9 mouse cellular contexts compared by ENCODE assay signal in genomic region chr9:108479241-108479640, GRCm38 (mm10). TPM values are rescaled to one million over a fixed set of nuclear protein-coding genes. Genes with fewer than 3 reads are reported as not detected.
DNase-seq lines count a peak whose midpoint lies in the region; ATAC-seq lines count a peak whose summit lies in the region.
"Had no signal": no experiment of that assay in that cellular context is flagged by ENCODE, and none has a peak within 500 bp of the region (broad histone marks: within the 10 kb centered on the region; RNA-seq: fewer than 3 reads in every experiment).

No protein-coding gene starts in this region.

- no peaks in the 10 kb centered on the region for H3K9me3 ChIP-seq in heart, embryonic 11.5 days (replicated peaks; ENCODE audit: control insufficient read depth, low read length)
- no peaks in the 10 kb centered on the region for H3K9me3 ChIP-seq in hindbrain, embryonic 14.5 days (ENCODE audit: control insufficient read depth, low read length)
- H3K9me3 ChIP-seq in midbrain, embryonic 11.5 days (ENCODE audit: control insufficient read depth, low read length), result no peaks in the 10 kb centered on the region

- WGBS in heart, embryonic 11.5 days (ENCODE audit: insufficient replicate concordance), result 38% methylated on average over 11 of the region's 11 CpGs
- WGBS in hindbrain, embryonic 14.5 days, result 31% methylated on average over 11 of the region's 11 CpGs
- WGBS in midbrain, embryonic 11.5 days, result 25% methylated on average over 11 of the region's 11 CpGs

- no peak for DNase-seq in heart, adult 8-10 months (ENCODE audit: low spot score)
- DNase-seq in ZHBTc4 (ENCODE audit: low read depth, low spot score), result peak; percentile 33
- no peak for DNase-seq in hindbrain, embryonic 14.5 days (ENCODE audit: low spot score)
- peak; percentile 97 for DNase-seq in midbrain, embryonic 11.5 days (ENCODE audit: low spot score, missing footprints)
- DNase-seq in layer of hippocampus, postnatal 25 days (ENCODE audit: extremely low spot score in 1 of 2, low spot score in 1 of 2), result no peak
- no peak for DNase-seq in frontal cortex, postnatal 14 days (ENCODE audit: low spot score in 2 of 2)

- no peaks in the 10 kb centered on the region for H3K27me3 ChIP-seq in heart, embryonic 11.5 days (ENCODE audit: control insufficient read depth, insufficient read depth, low read length)
- H3K27me3 ChIP-seq in hindbrain, embryonic 14.5 days (ENCODE audit: control insufficient read depth, insufficient read depth, low read length), result no peaks in the 10 kb centered on the region
- H3K27me3 ChIP-seq in midbrain, embryonic 11.5 days (ENCODE audit: control insufficient read depth, insufficient read depth, low read length), result no peaks in the 10 kb centered on the region
- H3K27me3 ChIP-seq: CH12.LX had no signal

- no peak for ATAC-seq in heart, embryonic 11.5 days (replicated peaks; ENCODE audit: insufficient number of reproducible peaks, low FRiP score, low TSS enrichment)
- no peak; the same call in 1 of the 2 replicates for ATAC-seq in hindbrain, embryonic 14.5 days (ENCODE audit: low FRiP score)
- peak; percentile 20 for ATAC-seq in midbrain, embryonic 11.5 days (ENCODE audit: low FRiP score)
- ATAC-seq in cerebellum, adult (ENCODE audit: insufficient number of reproducible peaks, low FRiP score, low TSS enrichment), result no peak

- H3K27ac ChIP-seq in heart, embryonic 11.5 days (ENCODE audit: low read depth, low read length), result peak overlapping the region; percentile 84
- H3K27ac ChIP-seq in hindbrain, embryonic 14.5 days, result no peak overlapping the region
- H3K27ac ChIP-seq in midbrain, embryonic 11.5 days (ENCODE audit: low read depth, low read length), result peak overlapping the region; percentile 75

- peak overlapping the region; percentile 56; the same call in 1 of the 2 replicates for H3K9ac ChIP-seq in heart, embryonic 11.5 days (ENCODE audit: low read depth, low read length)
- 0 out of 2 replicates have a peak overlapping the region, but pooled peaks have one; percentile 14 for H3K9ac ChIP-seq in hindbrain, embryonic 14.5 days
- peak overlapping the region; percentile 59 for H3K9ac ChIP-seq in midbrain, embryonic 11.5 days (ENCODE audit: low read length)

- H3K4me1 ChIP-seq in heart, embryonic 11.5 days (ENCODE audit: control insufficient read depth, insufficient read depth, low read length), result peaks cover 20% of the 10 kb centered on the region
- peaks cover 10% of the 10 kb centered on the region for H3K4me1 ChIP-seq in hindbrain, embryonic 14.5 days (replicated peaks; ENCODE audit: control insufficient read depth, insufficient read depth, low read length)
- H3K4me1 ChIP-seq in midbrain, embryonic 11.5 days (ENCODE audit: control insufficient read depth, insufficient read depth, low read length), result peaks cover 16% of the 10 kb centered on the region

- peaks cover 18% of the 10 kb centered on the region for H3K36me3 ChIP-seq in heart, embryonic 11.5 days (ENCODE audit: control insufficient read depth, insufficient read depth, low read length)
- no peaks in the 10 kb centered on the region; the same call in 1 of the 2 replicates for H3K36me3 ChIP-seq in hindbrain, embryonic 14.5 days (replicated peaks; ENCODE audit: control insufficient read depth, insufficient read depth)
- no peaks in the 10 kb centered on the region for H3K36me3 ChIP-seq in midbrain, embryonic 11.5 days (ENCODE audit: control insufficient read depth, insufficient read depth, low read length)

- peak overlapping the region; percentile 66 for H3K4me2 ChIP-seq in heart, embryonic 11.5 days
- peak overlapping the region; percentile 51 for H3K4me2 ChIP-seq in hindbrain, embryonic 14.5 days (replicated peaks)
- H3K4me2 ChIP-seq in midbrain, embryonic 11.5 days, result peak overlapping the region; percentile 57

- H3K4me3 ChIP-seq in heart, embryonic 11.5 days (ENCODE audit: low read depth, low read length), result peak overlapping the region; percentile 56
- peak overlapping the region; percentile 34 for H3K4me3 ChIP-seq in hindbrain, embryonic 14.5 days (replicated peaks; ENCODE audit: low read length)
- peak overlapping the region; percentile 44 for H3K4me3 ChIP-seq in midbrain, embryonic 11.5 days (ENCODE audit: low read depth, low read length)

RNA-seq across cellular contexts. Expression of gene Lamb2, which starts 0.3 kb away (rescaled TPM):
- 22.7 and 30.4 TPM in 2 replicates for polyA plus RNA-seq in heart, embryonic 11.5 days (2014; fragmentation: Nextera tagmentation; extraction: Ambion mirVana)
- total RNA-seq in heart, adult 8-10 months (2022), result 100 to 1,000 TPM; 342 to 366 (median 351) TPM
- polyA plus RNA-seq in hindbrain, embryonic 14.5 days (2014; fragmentation: Nextera tagmentation; extraction: Ambion mirVana), result 18.9 and 19.4 TPM in 2 replicates
- 20.1 and 21.4 TPM in 2 replicates for polyA plus RNA-seq in midbrain, embryonic 11.5 days (2014; fragmentation: Nextera tagmentation; extraction: Ambion mirVana)
- 10 to 100 TPM; 25.9 to 27.8 TPM for total RNA-seq in layer of hippocampus, postnatal 25 days (2021)

RNA-seq across cellular contexts. Expression of gene Usp19, which starts 11.2 kb away (rescaled TPM):
- 48.9 and 57.4 TPM in 2 replicates for polyA plus RNA-seq in heart, embryonic 11.5 days (2014; fragmentation: Nextera tagmentation; extraction: Ambion mirVana)
- 100 to 1,000 TPM in 3 of 4 experiments, 10 to 100 TPM in 1; 92.9 to 109 (median 102) TPM for total RNA-seq in heart, adult 8-10 months (2022)
- 64.9 and 69.7 TPM in 2 replicates for polyA plus RNA-seq in hindbrain, embryonic 14.5 days (2014; fragmentation: Nextera tagmentation; extraction: Ambion mirVana)
- polyA plus RNA-seq in midbrain, embryonic 11.5 days (2014; fragmentation: Nextera tagmentation; extraction: Ambion mirVana), result 62.2 and 63.0 TPM in 2 replicates
- 100 to 1,000 TPM; 127 to 155 TPM for total RNA-seq in layer of hippocampus, postnatal 25 days (2021)

RNA-seq across cellular contexts. Expression of gene Klhdc8b, which starts 17.9 kb away (rescaled TPM):
- polyA plus RNA-seq in heart, embryonic 11.5 days (2014; fragmentation: Nextera tagmentation; extraction: Ambion mirVana), result 58.1 and 71.8 TPM in 2 replicates
- 1 to 10 TPM; 3.9 to 6.7 (median 5.8) TPM for total RNA-seq in heart, adult 8-10 months (2022)
- 52.8 and 57.2 TPM in 2 replicates for polyA plus RNA-seq in hindbrain, embryonic 14.5 days (2014; fragmentation: Nextera tagmentation; extraction: Ambion mirVana)
- 34.4 and 36.2 TPM in 2 replicates for polyA plus RNA-seq in midbrain, embryonic 11.5 days (2014; fragmentation: Nextera tagmentation; extraction: Ambion mirVana)
- 10 to 100 TPM; 17.6 to 21.3 TPM for total RNA-seq in layer of hippocampus, postnatal 25 days (2021)

RNA-seq across cellular contexts. Expression of gene Ccdc71, which starts 18.9 kb away (rescaled TPM):
- 34.6 and 46.9 TPM in 2 replicates for polyA plus RNA-seq in heart, embryonic 11.5 days (2014; fragmentation: Nextera tagmentation; extraction: Ambion mirVana)
- 10 to 100 TPM; 21.3 to 28.3 (median 26.7) TPM for total RNA-seq in heart, adult 8-10 months (2022)
- polyA plus RNA-seq in hindbrain, embryonic 14.5 days (2014; fragmentation: Nextera tagmentation; extraction: Ambion mirVana), result 44.9 and 51.4 TPM in 2 replicates
- 48.1 and 48.6 TPM in 2 replicates for polyA plus RNA-seq in midbrain, embryonic 11.5 days (2014; fragmentation: Nextera tagmentation; extraction: Ambion mirVana)
- 10 to 100 TPM; 28.4 to 41.1 TPM for total RNA-seq in layer of hippocampus, postnatal 25 days (2021)

RNA-seq across cellular contexts. Expression of gene Qars, which starts 28.3 kb away (rescaled TPM):
- polyA plus RNA-seq in heart, embryonic 11.5 days (2014; fragmentation: Nextera tagmentation; extraction: Ambion mirVana), result 86.7 and 89.6 TPM in 2 replicates
- 10 to 100 TPM; 76.7 to 84.2 (median 80.1) TPM for total RNA-seq in heart, adult 8-10 months (2022)
- polyA plus RNA-seq in hindbrain, embryonic 14.5 days (2014; fragmentation: Nextera tagmentation; extraction: Ambion mirVana), result 61.6 and 66.6 TPM in 2 replicates
- 103 TPM in 2 replicates for polyA plus RNA-seq in midbrain, embryonic 11.5 days (2014; fragmentation: Nextera tagmentation; extraction: Ambion mirVana)
- 10 to 100 TPM; 76.6 to 82.5 TPM for total RNA-seq in layer of hippocampus, postnatal 25 days (2021)

Comparison
In these comparisons a context has a peak if more than half of its experiments do, and no peak if none do; other contexts are left out.
1. DNase-seq: peak in ZHBTc4 (single experiment) and midbrain, embryonic 11.5 days (single experiment); none in heart, adult 8-10 months (single experiment), hindbrain, embryonic 14.5 days (single experiment), layer of hippocampus, postnatal 25 days (0 of 2) and frontal cortex, postnatal 14 days (0 of 2).
2. Peak in every context shown above with its lines, with median percentiles within 50 percentile points of each other: H3K4me2 ChIP-seq, H3K4me3 ChIP-seq and H3K9ac ChIP-seq.